18 mouse cellular contexts compared by ENCODE assay signal in the genomic region with DNA sequence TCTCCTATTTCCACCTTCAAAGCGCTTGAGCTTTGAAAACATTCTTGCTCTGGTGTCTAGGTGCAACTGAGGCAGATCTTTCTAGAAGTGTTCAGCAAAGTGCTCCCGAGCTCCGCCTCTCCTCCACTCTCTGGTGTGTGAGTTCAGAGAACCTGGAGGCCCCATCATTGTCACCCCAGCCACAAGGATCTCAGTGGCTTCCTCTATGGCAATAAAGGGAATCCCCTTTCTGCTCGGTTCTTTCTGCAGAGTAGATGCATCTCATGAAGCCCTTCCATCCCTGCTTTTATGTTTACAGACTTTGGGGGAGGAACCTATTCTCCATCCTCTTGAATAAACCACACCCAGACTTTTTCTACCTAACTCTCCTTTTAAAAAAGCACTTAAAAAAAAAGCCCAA.
DNase-seq lines count a peak whose midpoint lies in the region; ATAC-seq lines count a peak whose summit lies in the region.
"Had no signal": no experiment of that assay in that cellular context is flagged by ENCODE, and none has a peak within 500 bp of the region (broad histone marks: within the 10 kb centered on the region; RNA-seq: fewer than 3 reads in every experiment).

No protein-coding gene starts in this region.

- DNase-seq in CD4-positive helper T cell, adult 2 months (ENCODE audit: low read depth, low spot score): peak; percentile 88
- peak; percentile 91 for DNase-seq in induced T-regulatory cell, adult 2 months (ENCODE audit: low read depth)
- DNase-seq in thymus, postnatal 14 days: peak; percentile 26
- DNase-seq in lung, postnatal 14 days: no peak
- DNase-seq in cerebellum, postnatal 10 days: no peak
- DNase-seq in embryo, embryonic 10 days (ENCODE audit: low spot score): no peak
- DNase-seq: adrenal gland, adult 2 months; adrenal gland, postnatal 36 days; cerebellum, adult 18-20 months; cerebellum, postnatal 14 days; gastrocnemius, postnatal 36 days; heart, adult 2 months; kidney, adult 2 months; kidney, postnatal 36 days; liver; lung, adult 2 months had no signal

- peak; percentile 57 for ATAC-seq in CD4-positive, CD25-positive, alpha-beta regulatory T cell, adult 4 months
- ATAC-seq: forebrain, embryonic 15.5 days had no signal

Comparison
In these comparisons a context has a peak if more than half of its experiments do, and no peak if none do; other contexts are left out.
1. DNase-seq: peak in CD4-positive helper T cell, adult 2 months (single experiment), induced T-regulatory cell, adult 2 months (single experiment) and thymus, postnatal 14 days (single experiment); none in lung, postnatal 14 days (single experiment), cerebellum, postnatal 10 days (0 of 2) and embryo, embryonic 10 days (single experiment).